Mouse (Mus musculus): ENCODE measurements around the gene Zfp57. TPM values are rescaled to one million over a fixed set of nuclear protein-coding genes. Genes with fewer than 3 reads are reported as not detected.
"Not testable (repeated sequence)": the region's sequence is repeated elsewhere in the genome, so short reads cannot be mapped to it uniquely, and the experiment has no call there.

Zfp57 gene
- polyA plus RNA-seq, 1 experiment from 2014 or later: 250 TPM

DNA sequence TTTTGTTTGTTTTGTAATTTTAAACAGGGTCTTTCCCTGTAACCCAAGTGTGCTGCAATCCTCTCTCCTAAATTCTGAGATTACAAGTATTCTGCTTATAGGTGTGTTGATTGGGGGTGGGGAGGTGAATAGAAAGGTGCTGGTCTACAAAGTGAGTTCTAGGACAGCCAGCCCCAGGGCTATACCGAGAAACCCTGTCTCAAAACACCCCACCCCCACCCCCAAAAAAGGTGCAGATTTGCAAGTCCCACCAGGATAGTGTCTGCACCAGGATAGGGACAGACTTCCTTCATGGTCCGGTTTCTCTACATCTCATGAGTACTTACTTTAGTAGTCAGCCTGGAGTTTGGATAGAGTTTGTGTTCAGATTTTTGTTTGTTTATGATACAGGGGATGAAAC is 2.5 kb upstream of the Zfp57 start:
- WGBS: 84% methylated on average over 2 of the region's 2 CpGs
- H3K9ac ChIP-seq: no peak overlapping the region
- H3K9me3 ChIP-seq: no peaks in the 10 kb centered on the region
- no peak overlapping the region for H3K27ac ChIP-seq (replicated peaks)
- no peaks in the 10 kb centered on the region for H3K36me3 ChIP-seq
- H3K4me3 ChIP-seq: no peak overlapping the region
- no peak for ATAC-seq (ENCODE audit: low FRiP score, low read depth)
- no peaks in the 10 kb centered on the region for H3K27me3 ChIP-seq
- H3K4me2 ChIP-seq: no peak overlapping the region
- H3K4me1 ChIP-seq (replicated peaks): no peaks in the 10 kb centered on the region

DNA sequence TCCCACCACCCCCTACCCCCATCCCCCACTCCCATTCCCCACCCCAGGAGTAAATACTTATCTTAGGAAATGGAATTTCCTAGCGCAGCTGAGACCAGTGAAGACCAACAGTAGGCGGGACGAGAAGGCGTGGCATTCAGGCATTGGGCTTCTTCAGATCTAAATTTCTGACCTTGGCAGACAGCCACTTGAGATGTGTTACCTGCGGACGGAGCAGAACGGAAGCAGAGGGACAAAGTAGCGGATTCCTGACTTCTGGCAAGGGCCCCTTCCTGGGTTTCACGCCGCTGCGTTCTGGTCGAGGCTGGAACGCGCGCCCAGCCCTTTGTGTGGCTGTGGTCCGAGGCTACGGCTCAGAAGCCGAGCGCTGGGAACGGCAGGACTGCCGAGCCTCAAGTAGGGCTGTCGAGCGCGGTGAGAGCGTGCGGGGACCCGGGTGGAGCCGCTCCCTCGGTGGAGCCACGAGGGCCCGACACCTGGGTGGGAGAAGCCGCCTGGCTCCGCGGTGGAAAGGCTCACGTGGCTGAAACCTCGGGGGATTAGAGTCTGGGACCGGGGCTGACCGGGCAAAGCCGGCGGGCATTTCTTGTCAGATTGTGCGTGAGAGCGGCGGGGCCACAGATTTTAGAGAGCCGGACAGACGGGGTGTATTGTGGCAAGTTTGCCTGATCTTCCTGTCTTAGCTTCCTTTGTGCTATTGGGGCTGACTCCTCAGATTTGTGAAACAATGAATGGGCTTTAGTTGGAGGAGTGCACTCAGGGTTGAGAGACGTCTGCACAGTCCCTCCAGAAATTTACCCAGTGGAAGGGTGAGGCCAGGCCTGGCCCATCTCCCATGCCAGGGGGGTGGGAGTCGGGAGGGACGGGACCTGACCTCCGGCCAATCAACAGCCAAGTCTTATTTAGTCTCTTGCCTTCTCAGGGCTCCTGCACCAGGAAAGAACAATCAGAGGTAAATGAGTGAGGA is 1.7 kb downstream of the Zfp57 start:
- no peaks in the 10 kb centered on the region for H3K27me3 ChIP-seq
- WGBS: under 1% methylated on average over 49 of the region's 49 CpGs
- H3K4me1 ChIP-seq (replicated peaks): peaks cover 23% of the 10 kb centered on the region
- peak overlapping the region; percentile 97 for H3K27ac ChIP-seq (replicated peaks)
- H3K4me3 ChIP-seq: peak overlapping the region; percentile 90
- peaks cover 18% of the 10 kb centered on the region for H3K36me3 ChIP-seq
- H3K9ac ChIP-seq: peak overlapping the region; percentile 99
- peak; percentile 91 for ATAC-seq (ENCODE audit: low FRiP score, low read depth)
- no peaks in the 10 kb centered on the region for H3K9me3 ChIP-seq
- peak overlapping the region; percentile 71 for H3K4me2 ChIP-seq

DNA sequence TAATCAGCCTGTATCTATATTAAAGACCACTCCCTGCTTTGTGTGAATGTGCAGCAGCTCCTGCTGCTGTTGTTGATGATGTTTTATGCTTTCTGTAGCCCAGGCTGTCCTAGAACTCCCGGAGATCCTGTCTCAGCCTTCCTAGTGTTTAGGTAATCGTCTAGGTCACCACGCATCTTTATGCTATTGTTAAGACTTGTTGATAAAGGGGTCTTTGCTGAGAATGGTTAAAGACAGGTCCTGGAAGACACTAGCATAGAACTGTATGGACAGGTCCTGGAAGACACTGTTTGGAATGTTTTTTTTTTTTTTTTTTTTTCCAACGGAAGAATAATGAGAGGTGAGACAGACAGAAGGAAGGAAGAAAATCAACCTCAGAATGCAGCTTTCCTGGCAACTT is 2.4 kb downstream of the Zfp57 start:
- Histone ChIP-seq H3K9ac (peak overlapping the region; percentile 99), H3K27ac (replicated peaks) (peak overlapping the region; percentile 97), H3K36me3 (peaks cover 24% of the 10 kb centered on the region), H3K4me1 (replicated peaks) (peaks cover 23% of the 10 kb centered on the region), H3K4me2 (peak overlapping the region; percentile 71), H3K27me3 (no peaks in the 10 kb centered on the region), H3K9me3 (no peaks in the 10 kb centered on the region), H3K4me3 (peak overlapping the region; percentile 90)
- 15% methylated on average over 4 of the region's 4 CpGs for WGBS
- ATAC-seq (ENCODE audit: low FRiP score, low read depth): peak; percentile 19; the same call in 1 of the 2 replicates

DNA sequence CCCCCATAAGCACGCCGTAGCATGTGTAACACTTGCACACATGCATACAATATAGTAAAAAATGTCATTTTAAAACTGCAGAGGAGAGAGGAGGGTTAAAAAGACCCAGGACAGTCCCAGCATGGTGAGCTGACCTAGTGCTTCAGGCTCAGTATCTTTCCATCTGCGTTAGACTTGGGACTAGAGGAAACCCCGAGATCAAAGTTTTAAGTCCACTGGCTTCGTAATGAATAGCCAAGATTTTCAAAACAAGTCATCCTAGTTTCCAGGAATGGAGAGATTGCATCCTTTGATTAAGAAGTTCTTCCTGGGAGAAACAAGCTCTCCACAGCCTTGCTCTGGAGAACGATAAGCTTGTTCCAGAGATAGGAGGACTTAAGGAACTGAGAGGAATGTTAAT is 7.2 kb downstream of the Zfp57 start:
- H3K4me2 ChIP-seq: no peak overlapping the region
- no peak overlapping the region for H3K4me3 ChIP-seq
- WGBS: 94% methylated on average over 6 of the region's 6 CpGs
- H3K27ac ChIP-seq (replicated peaks): no peak overlapping the region
- H3K27me3 ChIP-seq: no peaks in the 10 kb centered on the region
- H3K9ac ChIP-seq: no peak overlapping the region
- H3K4me1 ChIP-seq (replicated peaks): peaks cover 32% of the 10 kb centered on the region
- peaks cover 54% of the 10 kb centered on the region for H3K36me3 ChIP-seq
- no peak for ATAC-seq (ENCODE audit: low FRiP score, low read depth)
- no peaks in the 10 kb centered on the region for H3K9me3 ChIP-seq

DNA sequence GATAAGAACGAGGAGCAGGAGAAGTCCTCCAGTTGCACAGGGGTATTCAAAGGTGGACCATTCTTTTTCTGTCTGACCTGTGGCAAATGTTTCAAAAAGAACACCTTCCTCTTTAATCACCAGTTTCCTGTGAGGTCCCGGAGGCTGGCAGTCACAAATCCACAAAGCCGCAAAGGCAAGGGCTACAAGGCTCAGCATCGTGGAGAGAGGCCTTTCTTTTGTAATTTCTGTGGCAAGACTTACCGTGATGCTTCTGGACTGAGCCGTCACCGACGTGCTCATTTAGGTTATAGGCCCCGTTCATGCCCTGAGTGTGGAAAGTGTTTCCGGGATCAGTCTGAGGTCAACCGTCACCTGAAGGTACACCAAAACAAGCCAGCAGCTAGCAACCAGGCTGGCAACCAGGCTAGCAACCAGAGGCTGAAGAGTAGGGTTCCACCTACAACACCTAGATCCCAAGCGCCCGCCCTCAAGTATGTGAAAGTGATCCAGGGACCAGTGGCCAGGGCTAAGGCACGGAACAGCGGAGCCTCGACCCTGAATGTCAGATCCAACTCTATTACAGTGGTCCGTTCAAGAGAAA is 8.6 kb downstream of the Zfp57 start:
- no peak overlapping the region for H3K4me2 ChIP-seq
- WGBS: 96% methylated on average over 17 of the region's 17 CpGs
- no peak overlapping the region for H3K9ac ChIP-seq
- H3K36me3 ChIP-seq: peaks cover 54% of the 10 kb centered on the region
- H3K4me1 ChIP-seq (replicated peaks): peaks cover 21% of the 10 kb centered on the region
- no peak for ATAC-seq (ENCODE audit: low FRiP score, low read depth)
- H3K4me3 ChIP-seq: no peak overlapping the region
- H3K27ac ChIP-seq (replicated peaks): no peak overlapping the region
- no peaks in the 10 kb centered on the region for H3K9me3 ChIP-seq
- no peaks in the 10 kb centered on the region for H3K27me3 ChIP-seq

DNA sequence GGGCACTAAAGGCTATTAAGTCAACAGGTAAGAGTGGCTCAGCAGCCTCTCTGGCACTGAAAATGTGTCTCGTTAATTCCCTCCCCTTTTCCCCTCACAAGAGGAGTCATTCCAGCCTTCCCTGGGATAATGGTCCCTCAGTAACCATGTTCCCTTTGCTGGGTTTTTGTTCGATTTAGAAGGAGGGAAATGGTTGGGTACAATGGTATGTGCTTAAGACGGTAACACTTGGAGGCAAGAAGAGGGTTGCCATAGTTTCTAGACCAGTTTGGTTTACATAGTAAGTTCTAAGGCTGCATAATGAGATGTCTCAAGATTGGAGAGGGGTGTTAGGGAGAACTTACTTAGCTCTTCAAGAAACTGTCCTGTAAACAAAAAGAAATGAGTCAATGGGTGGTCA is 10.8 kb downstream of the Zfp57 start:
- WGBS: 85% methylated on average over 3 of the region's 3 CpGs
- Histone ChIP-seq H3K9me3 (no peaks in the 10 kb centered on the region), H3K27me3 (no peaks in the 10 kb centered on the region), H3K4me3 (no peak overlapping the region), H3K4me2 (no peak overlapping the region), H3K9ac (no peak overlapping the region), H3K4me1 (replicated peaks) (peaks cover 9% of the 10 kb centered on the region; the same call in 1 of the 2 replicates), H3K36me3 (peaks cover 46% of the 10 kb centered on the region), H3K27ac (replicated peaks) (no peak overlapping the region)
- ATAC-seq (ENCODE audit: low FRiP score, low read depth): no peak

DNA sequence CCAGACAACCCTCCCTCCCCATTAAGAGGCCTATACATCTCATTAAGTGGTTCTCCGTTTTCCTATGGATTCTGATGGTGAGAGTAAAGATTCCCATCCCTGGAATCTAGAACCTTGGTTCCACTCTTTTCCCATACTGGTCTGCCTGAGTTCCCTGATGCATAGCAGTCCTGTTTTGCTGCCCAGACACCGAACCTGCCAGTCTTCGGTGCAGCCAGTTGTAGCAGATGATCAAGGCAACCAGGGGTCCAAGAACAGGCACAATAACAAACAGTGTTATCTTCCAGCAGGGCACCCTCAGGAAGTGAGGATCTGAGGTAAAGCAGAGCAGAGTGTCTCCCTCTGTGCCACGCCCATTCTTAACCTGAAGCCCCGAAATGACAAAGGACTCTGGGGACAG is 11.2 kb downstream of the Zfp57 start:
- no peaks in the 10 kb centered on the region for H3K9me3 ChIP-seq
- H3K27ac ChIP-seq (replicated peaks): no peak overlapping the region
- no peaks in the 10 kb centered on the region for H3K27me3 ChIP-seq
- 76% methylated on average over 5 of the region's 5 CpGs for WGBS
- no peak overlapping the region for H3K4me3 ChIP-seq
- H3K9ac ChIP-seq: no peak overlapping the region
- no peak for ATAC-seq (ENCODE audit: low FRiP score, low read depth)
- H3K36me3 ChIP-seq: peaks cover 41% of the 10 kb centered on the region
- no peak overlapping the region for H3K4me2 ChIP-seq
- H3K4me1 ChIP-seq (replicated peaks): peaks cover 9% of the 10 kb centered on the region; the same call in 1 of the 2 replicates

DNA sequence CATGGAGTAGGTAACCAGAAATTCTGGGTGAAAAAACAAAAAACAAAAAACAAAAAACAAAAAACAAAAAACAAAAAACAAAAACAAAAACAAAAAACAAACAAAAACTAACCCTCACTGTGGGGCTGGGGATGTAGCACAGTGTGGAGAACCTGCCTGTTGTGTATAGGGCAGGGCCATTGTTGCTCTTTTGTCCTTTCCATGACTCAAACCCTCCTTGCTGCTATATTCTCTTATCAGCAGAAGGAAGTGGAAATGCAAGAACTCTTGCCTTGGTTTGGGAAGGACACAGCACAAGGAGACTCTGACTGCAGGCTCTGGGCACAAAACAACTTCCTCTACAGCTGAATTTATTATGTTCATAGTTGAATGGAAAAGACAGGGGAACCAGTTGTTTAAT is 15.4 kb downstream of the Zfp57 start:
- H3K9me3 ChIP-seq: no peaks in the 10 kb centered on the region
- H3K9ac ChIP-seq: no peak overlapping the region
- ATAC-seq (ENCODE audit: low FRiP score, low read depth): no peak
- no peak overlapping the region for H3K4me3 ChIP-seq
- no peak overlapping the region for H3K4me2 ChIP-seq
- 0 out of 2 replicates have a peak, but pooled peaks cover 1% of the 10 kb centered on the region for H3K36me3 ChIP-seq
- H3K4me1 ChIP-seq (replicated peaks): peaks cover 7% of the 10 kb centered on the region; the same call in 1 of the 2 replicates
- no peak overlapping the region for H3K27ac ChIP-seq (replicated peaks)
- no peaks in the 10 kb centered on the region for H3K27me3 ChIP-seq

DNA sequence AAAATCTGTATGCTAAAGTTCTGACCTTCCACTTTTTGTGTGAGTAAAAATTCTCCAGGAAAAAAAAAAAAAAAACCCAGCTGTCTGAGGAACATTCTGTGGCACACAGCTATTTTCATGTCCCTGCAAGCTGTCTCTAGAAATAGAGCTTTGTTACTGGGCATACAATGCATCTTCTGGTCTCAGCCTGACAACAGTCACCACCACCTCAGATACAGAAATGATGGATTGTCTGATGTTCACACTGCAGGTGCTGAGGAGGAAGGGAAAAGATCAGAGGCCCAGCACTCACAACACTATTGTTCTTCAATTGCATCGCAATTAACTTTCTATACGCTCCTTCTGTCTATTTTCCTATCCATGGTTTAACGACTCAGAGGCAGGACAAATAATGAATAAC is 17.4 kb downstream of the Zfp57 start:
- Histone ChIP-seq H3K4me2 (no peak overlapping the region), H3K9ac (no peak overlapping the region), H3K36me3 (no peaks in the 10 kb centered on the region), H3K4me3 (no peak overlapping the region), H3K4me1 (replicated peaks) (no peaks in the 10 kb centered on the region), H3K27me3 (no peaks in the 10 kb centered on the region), H3K9me3 (no peaks in the 10 kb centered on the region), H3K27ac (replicated peaks) (no peak overlapping the region)
- whole genome bisulfite sequencing: 55% methylated on average over 3 of the region's 3 CpGs
- ATAC-seq (ENCODE audit: low FRiP score, low read depth): no peak

DNA sequence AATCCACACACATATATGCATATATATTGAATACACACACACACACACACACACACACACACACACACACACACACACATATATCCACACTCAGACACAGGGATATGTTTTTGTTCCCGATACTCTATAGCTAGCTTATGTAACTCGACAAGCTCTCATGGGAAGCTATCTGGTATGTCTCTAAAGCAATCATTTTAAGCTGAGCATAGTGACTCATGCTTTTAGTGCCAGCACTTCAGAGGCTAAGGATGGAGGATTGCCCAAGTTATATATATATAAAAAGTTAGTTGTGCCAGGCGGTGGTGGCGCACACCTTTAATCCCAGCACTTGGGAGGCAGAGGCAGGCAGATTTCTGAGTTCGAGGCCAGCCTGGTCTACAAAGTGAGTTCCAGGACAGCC is 18.3 kb downstream of the Zfp57 start:
- not testable (repeated sequence) for ATAC-seq (ENCODE audit: low FRiP score, low read depth); H3K4me2 ChIP-seq; H3K9ac ChIP-seq; H3K9me3 ChIP-seq; H3K27ac ChIP-seq (replicated peaks); H3K4me1 ChIP-seq (replicated peaks); H3K27me3 ChIP-seq; H3K36me3 ChIP-seq; H3K4me3 ChIP-seq
- WGBS: 96% methylated on average over 5 of the region's 5 CpGs

DNA sequence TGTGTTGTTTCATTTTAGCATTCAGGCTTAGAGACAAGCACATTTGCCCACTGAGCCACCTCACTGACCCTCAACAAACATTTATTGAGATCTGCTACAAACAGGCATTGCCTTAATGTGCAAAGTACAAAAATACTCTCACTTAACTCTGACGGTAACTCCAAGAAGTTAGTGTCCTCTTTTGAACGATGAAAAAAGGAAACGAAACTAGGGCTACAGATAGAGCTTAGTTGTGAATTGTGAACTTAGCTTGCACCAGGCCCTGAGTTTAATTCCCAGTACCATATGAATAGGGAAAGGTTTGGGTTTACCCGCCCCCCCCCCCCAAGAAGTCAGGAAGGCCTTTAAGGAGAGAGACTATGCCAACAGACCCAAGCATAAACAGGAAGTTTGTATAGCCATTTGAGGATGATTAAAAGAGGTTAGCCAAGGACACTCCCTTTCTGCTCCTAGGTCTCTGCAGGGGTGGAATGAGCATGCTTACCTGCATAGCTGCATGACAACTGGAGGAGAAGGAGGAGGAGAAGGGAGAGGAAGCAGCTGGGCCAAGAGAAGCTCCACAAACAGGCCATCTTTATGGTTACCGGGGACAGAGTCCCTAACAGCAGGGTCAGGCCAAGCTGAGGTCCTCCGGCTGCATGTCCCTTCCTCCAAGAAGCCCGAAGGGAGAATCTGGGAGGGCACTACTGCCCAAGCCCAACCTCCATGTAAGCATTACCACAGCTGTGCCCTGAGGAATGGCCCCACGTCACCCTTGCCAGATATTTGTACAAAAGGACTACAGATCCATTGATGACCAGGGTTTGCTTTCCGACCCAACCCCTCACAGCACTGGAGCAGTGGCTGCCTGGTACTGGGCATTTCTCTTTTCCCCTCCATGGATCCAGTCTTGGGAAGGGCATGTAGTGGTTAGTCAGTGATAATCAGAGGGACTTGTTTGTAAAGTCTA is 21.9 kb downstream of the Zfp57 start, which contains the start of gene Mog:
TSS of gene Mog (minus strand) at position 771 of the 949 bp plus-strand sequence.
- ATAC-seq (ENCODE audit: low FRiP score, low read depth): no peak
- no peak within 1 kb of the TSS for H3K9ac ChIP-seq
- WGBS: 81% methylated on average over 9 of the region's 9 CpGs

More for the DNA sequence above, 21.9 kb downstream of the Zfp57 start, which contains the start of gene Mog:
- Histone ChIP-seq H3K27ac (replicated peaks) (no peak within 1 kb of the TSS), H3K4me2 (no peak within 1 kb of the TSS), H3K4me1 (replicated peaks) (peaks cover 5% of the 10 kb centered on the region; the same call in 1 of the 2 replicates), H3K27me3 (no peaks in the 10 kb centered on the region), H3K9me3 (no peaks in the 10 kb centered on the region), H3K36me3 (no peaks in the 10 kb centered on the region), H3K4me3 (no peak within 1 kb of the TSS)

All from hindbrain, embryonic 15.5 days (tissue).